Mouse (Mus musculus) myocyte (in vitro differentiated cells): ENCODE data around the gene Grin3b. TPM values are rescaled to one million over a fixed set of nuclear protein-coding genes. Genes with fewer than 3 reads are reported as not detected.

ENCODE experiments used
- H3K27me3 ChIP-seq: one replicate; pipeline ENCODE4 v1.6.1; 2011; ENCODE audit not compliant: control insufficient read depth, insufficient read depth, insufficient read length
- H3K36me3 ChIP-seq: one replicate; pipeline ENCODE4 v1.6.1; 2011; ENCODE audit not compliant: control insufficient read depth, insufficient read depth
- H3K4me2 ChIP-seq: one replicate; pipeline ENCODE4 v1.6.1; 2011; ENCODE audit warnings: low read depth, control low read depth
- H3K4me3 ChIP-seq: one replicate; pipeline ENCODE4 v1.5.1; 2011; ENCODE audit warnings: mild to moderate bottlenecking, control low read depth, moderate library complexity
- H3K79me2 ChIP-seq: one replicate; pipeline ENCODE4 v1.6.1; 2011; ENCODE audit not compliant: control insufficient read depth, insufficient read depth
- H3ac ChIP-seq: one replicate; pipeline ENCODE4 v1.6.1; 2011; ENCODE audit not compliant: control insufficient read depth, insufficient read length
- CEBPB ChIP-seq: IDR thresholded peaks from 2 replicates; pipeline ENCODE4 v1.6.1; 2011; ENCODE audit warnings: mild to moderate bottlenecking, moderate library complexity; ENCODE audit not compliant: poor library complexity, insufficient read depth, severe bottlenecking
- E2F4 ChIP-seq: IDR thresholded peaks from one replicate; pipeline ENCODE4 v1.6.1; 2011; ENCODE audit warnings: mild to moderate bottlenecking, control low read depth, moderate library complexity; ENCODE audit not compliant: insufficient read depth
- MAX ChIP-seq: IDR thresholded peaks from one replicate; pipeline ENCODE4 v1.6.1; 2011; ENCODE audit warnings: low read depth, mild to moderate bottlenecking, control low read depth
- MYOD1 ChIP-seq, 3 experiments: IDR thresholded peaks; one replicate each; pipeline ENCODE4 v1.6.1; 2011; ENCODE audit warnings: control low read depth in 2 of 3, low read depth in 2 of 3, mild to moderate bottlenecking in 2 of 3, moderate library complexity in 1 of 3; ENCODE audit not compliant: insufficient read length in 2 of 3, control insufficient read depth in 1 of 3
- MYOG ChIP-seq, 3 experiments: IDR thresholded peaks; one replicate each; pipeline ENCODE4 v1.6.1; 2011; ENCODE audit warnings: control low read depth in 2 of 3, low read depth in 2 of 3, mild to moderate bottlenecking in 2 of 3; ENCODE audit not compliant: insufficient read length in 2 of 3, control insufficient read depth in 1 of 3, insufficient read depth in 1 of 3
- POLR2A ChIP-seq: IDR thresholded peaks from one replicate; pipeline ENCODE4 v1.6.1; 2011; ENCODE audit warnings: low read depth, mild to moderate bottlenecking, control low read depth, moderate library complexity; ENCODE audit not compliant: insufficient read length
- POLR2AphosphoS2 ChIP-seq: IDR thresholded peaks from one replicate; pipeline ENCODE4 v1.6.1; 2011; ENCODE audit warnings: low read depth, control low read depth; ENCODE audit not compliant: insufficient read length
- REST ChIP-seq: IDR thresholded peaks from one replicate; pipeline ENCODE4 v1.6.1; 2011; ENCODE audit warnings: mild to moderate bottlenecking, control low read depth, moderate library complexity; ENCODE audit not compliant: insufficient read depth, insufficient read length
- SRF ChIP-seq: IDR thresholded peaks from one replicate; pipeline ENCODE4 v1.6.1; 2011; ENCODE audit warnings: low read depth; ENCODE audit not compliant: control insufficient read depth, insufficient read length
- TCF12 ChIP-seq: IDR thresholded peaks from one replicate; pipeline ENCODE4 v1.6.1; 2011; ENCODE audit warnings: mild to moderate bottlenecking, control low read depth; ENCODE audit not compliant: poor library complexity, insufficient read depth, severe bottlenecking
- TCF3 ChIP-seq: IDR thresholded peaks from one replicate; pipeline ENCODE4 v1.6.1; 2011; ENCODE audit warnings: low read depth, control low read depth; ENCODE audit not compliant: insufficient read length
- USF1 ChIP-seq: IDR thresholded peaks from one replicate; pipeline ENCODE4 v1.6.1; 2011; ENCODE audit warnings: low read depth, mild to moderate bottlenecking, control low read depth, moderate library complexity
- polyA plus RNA-seq: library from polyadenylated mRNA; unstranded; fragments of >200 nt; fragmentation: generic; extraction: Trizol; gene quantifications from one replicate; pipeline ENCODE4 v1.2.1, GENCODE M21; 2012; ENCODE audit warnings: missing spikeins

Grin3b gene
- polyA plus RNA-seq, 1 experiment, result 0.73 TPM

DNA sequence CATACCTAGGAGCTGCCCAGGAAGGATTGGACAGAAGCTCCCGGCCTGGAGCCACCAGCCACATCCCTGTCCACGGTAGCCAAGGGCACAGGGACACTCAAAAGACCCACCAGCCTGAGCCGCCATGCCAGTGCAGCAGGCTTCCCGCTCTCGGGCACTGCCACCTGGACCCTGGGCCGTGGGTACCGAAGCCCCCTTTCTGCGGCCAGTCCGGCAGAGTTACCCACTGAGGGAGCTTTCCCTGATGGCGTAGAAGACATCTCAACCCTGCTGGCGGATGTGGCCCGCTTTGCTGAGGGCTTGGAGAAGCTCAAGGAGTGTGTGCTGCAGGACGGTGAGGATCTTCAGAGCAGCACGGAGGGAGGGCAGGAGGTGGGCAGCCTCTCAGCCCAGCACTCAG lies 47.3 kb downstream of the Grin3b start:
- Histone ChIP-seq H3K4me3 (no peak overlapping the region), H3K27me3 (no peaks in the 10 kb centered on the region), H3K4me2 (no peak overlapping the region), H3K79me2 (no peaks in the 10 kb centered on the region), H3ac (no peak overlapping the region), H3K36me3 (no peaks in the 10 kb centered on the region)
- TF ChIP-seq MYOG (IDR thresholded peaks at IDR 0.05; ENCODE audit: control insufficient read depth in 1 of 3, insufficient read depth in 1 of 3, insufficient read length in 2 of 3, low read depth in 2 of 3), result no peak
- no peak for TF ChIP-seq CEBPB
- no peak for TF ChIP-seq MAX
- TF ChIP-seq TCF12, result no peak
- no peak for TF ChIP-seq MYOD1 (IDR thresholded peaks at IDR 0.05; ENCODE audit: control insufficient read depth in 1 of 3, insufficient read length in 2 of 3, low read depth in 2 of 3)
- no peak for TF ChIP-seq USF1
- no peak for TF ChIP-seq POLR2AphosphoS2

GRCm38 (mm10) chr10:80018739-80019297 lies 48.3 kb downstream of the Grin3b start:
- no peak for TF ChIP-seq SRF
- TF ChIP-seq MYOG (IDR thresholded peaks at IDR 0.05; ENCODE audit: control insufficient read depth in 1 of 3, insufficient read depth in 1 of 3, insufficient read length in 2 of 3, low read depth in 2 of 3), result no peak
- no peak for TF ChIP-seq MYOD1 (IDR thresholded peaks at IDR 0.05; ENCODE audit: control insufficient read depth in 1 of 3, insufficient read length in 2 of 3, low read depth in 2 of 3)
- TF ChIP-seq POLR2A, result no peak
- TF ChIP-seq REST, result no peak
- no peak for TF ChIP-seq E2F4
- no peak for TF ChIP-seq POLR2AphosphoS2
- TF ChIP-seq CEBPB, result no peak
- no peak for TF ChIP-seq TCF12
- TF ChIP-seq TCF3, result no peak
- TF ChIP-seq MAX, result no peak
- no peak for TF ChIP-seq USF1
- H3ac ChIP-seq, result no peak overlapping the region
- no peaks in the 10 kb centered on the region for H3K27me3 ChIP-seq
- no peaks in the 10 kb centered on the region for H3K36me3 ChIP-seq
- no peak overlapping the region for H3K4me3 ChIP-seq
- H3K79me2 ChIP-seq, result no peaks in the 10 kb centered on the region
- H3K4me2 ChIP-seq, result peak overlapping the region; percentile 82

DNA sequence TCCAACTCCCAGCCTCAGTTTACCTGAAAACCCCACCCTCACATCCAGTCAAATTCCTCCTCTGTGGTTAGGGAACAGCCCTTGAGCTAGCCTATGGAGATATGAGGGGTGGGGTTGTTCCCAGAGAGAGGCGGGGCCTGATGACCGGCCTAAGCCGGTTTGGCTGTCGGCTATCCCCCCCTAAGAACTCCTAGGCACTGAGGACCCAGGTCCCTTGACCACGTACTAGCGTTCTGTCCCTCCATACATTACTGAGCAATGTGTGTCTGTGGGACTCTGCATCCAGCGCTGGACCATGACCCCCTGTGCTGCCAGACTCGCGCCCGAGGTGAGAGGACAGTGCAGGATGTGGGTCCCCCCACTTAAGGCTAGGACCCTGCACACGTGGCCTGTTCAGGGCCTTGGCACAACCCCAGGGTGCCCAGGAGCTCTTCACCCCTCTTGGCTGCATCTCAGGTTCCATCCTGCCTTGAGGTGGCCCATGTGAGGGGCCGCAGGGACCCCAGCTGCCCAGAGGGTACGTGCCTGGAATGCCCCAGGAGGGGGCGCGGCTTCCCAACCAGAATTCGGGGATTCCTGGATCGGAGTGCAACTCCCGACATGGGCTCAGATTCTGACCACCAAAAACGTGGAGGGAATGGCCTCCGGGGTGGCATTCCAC lies 49.1 kb downstream of the Grin3b start:
- Histone ChIP-seq H3ac (no peak overlapping the region), H3K4me3 (no peak overlapping the region), H3K36me3 (no peaks in the 10 kb centered on the region), H3K79me2 (no peaks in the 10 kb centered on the region), H3K27me3 (no peaks in the 10 kb centered on the region), H3K4me2 (no peak overlapping the region)
- no peak for TF ChIP-seq REST
- no peak for TF ChIP-seq CEBPB
- no peak for TF ChIP-seq MYOD1 (IDR thresholded peaks at IDR 0.05; ENCODE audit: control insufficient read depth in 1 of 3, insufficient read length in 2 of 3, low read depth in 2 of 3)
- TF ChIP-seq MAX, result no peak
- TF ChIP-seq TCF12, result no peak
- TF ChIP-seq POLR2AphosphoS2, result no peak
- no peak for TF ChIP-seq SRF
- TF ChIP-seq USF1, result no peak
- TF ChIP-seq E2F4, result no peak

GRCm38 (mm10) chr10:80020191-80020590 lies 49.7 kb downstream of the Grin3b start:
- Histone ChIP-seq H3K36me3 (no peaks in the 10 kb centered on the region), H3K27me3 (no peaks in the 10 kb centered on the region), H3K4me3 (no peak overlapping the region), H3K4me2 (no peak overlapping the region), H3ac (no peak overlapping the region), H3K79me2 (no peaks in the 10 kb centered on the region)
- TF ChIP-seq MYOD1 (IDR thresholded peaks at IDR 0.05; ENCODE audit: control insufficient read depth in 1 of 3, insufficient read length in 2 of 3, low read depth in 2 of 3), result no peak

DNA sequence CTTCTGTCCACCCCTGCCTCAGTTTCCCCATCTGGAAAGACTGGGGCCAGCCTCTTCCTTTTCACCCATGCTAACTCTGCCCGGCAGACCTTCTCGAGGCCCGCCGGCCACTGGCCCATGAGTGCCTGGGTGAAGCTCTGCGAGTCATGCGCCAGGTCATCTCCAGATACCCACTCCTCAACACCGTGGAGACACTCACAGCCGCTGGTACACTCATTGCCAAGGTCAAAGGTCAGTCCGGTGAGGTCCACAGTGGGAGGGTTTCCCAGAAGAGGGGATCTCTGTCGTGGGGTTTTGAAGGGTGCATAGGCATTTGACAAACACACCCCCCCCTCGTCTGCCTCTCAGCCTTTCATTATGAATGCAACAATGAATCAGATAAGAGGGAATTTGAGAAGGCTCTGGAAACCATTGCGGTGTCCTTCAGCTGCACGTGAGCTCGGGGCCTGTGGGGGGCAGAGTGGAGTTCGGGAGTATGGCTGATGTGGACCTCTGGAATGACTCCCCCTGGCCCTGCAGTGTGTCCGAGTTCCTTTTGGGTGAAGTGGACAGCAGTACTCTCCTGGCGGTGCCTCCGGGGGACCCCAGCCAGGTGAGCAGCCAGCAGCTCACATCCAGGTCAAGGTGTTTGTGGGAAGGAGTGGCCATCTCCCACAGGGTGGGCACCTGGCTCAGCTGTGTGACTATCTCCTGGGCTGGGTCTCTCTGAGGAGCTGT lies 50.2 kb downstream of the Grin3b start:
- Histone ChIP-seq H3ac (no peak overlapping the region), H3K4me3 (no peak overlapping the region), H3K27me3 (no peaks in the 10 kb centered on the region), H3K79me2 (no peaks in the 10 kb centered on the region), H3K4me2 (no peak overlapping the region), H3K36me3 (no peaks in the 10 kb centered on the region)
- TF ChIP-seq TCF3 (no peak), TCF12 (no peak), MYOG (IDR thresholded peaks at IDR 0.05; ENCODE audit: control insufficient read depth in 1 of 3, insufficient read depth in 1 of 3, insufficient read length in 2 of 3, low read depth in 2 of 3) (no peak), SRF (no peak), USF1 (no peak), POLR2A (no peak), MYOD1 (IDR thresholded peaks at IDR 0.05; ENCODE audit: control insufficient read depth in 1 of 3, insufficient read length in 2 of 3, low read depth in 2 of 3) (no peak), CEBPB (no peak), E2F4 (no peak), MAX (no peak), POLR2AphosphoS2 (no peak), REST (no peak)
